Mouse (Mus musculus): ENCODE results near the gene Tex16.

Tex16 gene

GRCm38 (mm10) chrX:112010707-112011106 is at the start of gene Tex16:
Gene Tex16 (plus strand): TSS chrX:112011007.
- no peak for DNase-seq

DNA sequence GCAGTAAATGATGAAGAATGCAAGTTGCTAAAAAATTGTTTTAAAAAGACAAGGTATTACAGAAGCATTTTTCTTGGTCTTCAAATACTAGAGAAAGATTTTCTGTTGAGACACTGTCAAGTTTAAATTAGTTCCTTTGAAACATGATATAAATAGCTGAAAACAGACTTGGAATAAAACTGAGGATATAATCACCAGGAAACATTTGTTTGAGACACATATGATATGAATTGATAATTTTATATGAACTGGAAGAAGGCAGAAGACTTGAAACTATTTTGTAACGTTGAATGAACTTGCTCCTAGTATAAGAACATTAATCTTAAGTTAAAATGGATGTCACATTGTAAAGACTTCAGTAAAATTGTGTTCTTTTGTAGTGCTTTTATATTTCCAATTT is 11.1 kb upstream of the Tex16 start:
- no peak for DNase-seq
